Mouse (Mus musculus) spleen, adult 2 months (tissue): ENCODE results near the gene Rab11fip5.

Experiments used
- CTCF ChIP-seq: fragments of 200-500 bp; IDR thresholded peaks from 2 replicates; pipeline ENCODE4 v1.5.1; 2011; ENCODE audit warnings: mild to moderate bottlenecking, inconsistent platforms; ENCODE audit not compliant: insufficient read depth, insufficient read length, insufficient replicate concordance; ENCODE audit errors: extremely low read depth
- POLR2A ChIP-seq: fragments of 200-500 bp; IDR thresholded peaks from 2 replicates; pipeline ENCODE4 v1.6.1; 2011; ENCODE audit warnings: low read depth, low read length, inconsistent platforms

DNA sequence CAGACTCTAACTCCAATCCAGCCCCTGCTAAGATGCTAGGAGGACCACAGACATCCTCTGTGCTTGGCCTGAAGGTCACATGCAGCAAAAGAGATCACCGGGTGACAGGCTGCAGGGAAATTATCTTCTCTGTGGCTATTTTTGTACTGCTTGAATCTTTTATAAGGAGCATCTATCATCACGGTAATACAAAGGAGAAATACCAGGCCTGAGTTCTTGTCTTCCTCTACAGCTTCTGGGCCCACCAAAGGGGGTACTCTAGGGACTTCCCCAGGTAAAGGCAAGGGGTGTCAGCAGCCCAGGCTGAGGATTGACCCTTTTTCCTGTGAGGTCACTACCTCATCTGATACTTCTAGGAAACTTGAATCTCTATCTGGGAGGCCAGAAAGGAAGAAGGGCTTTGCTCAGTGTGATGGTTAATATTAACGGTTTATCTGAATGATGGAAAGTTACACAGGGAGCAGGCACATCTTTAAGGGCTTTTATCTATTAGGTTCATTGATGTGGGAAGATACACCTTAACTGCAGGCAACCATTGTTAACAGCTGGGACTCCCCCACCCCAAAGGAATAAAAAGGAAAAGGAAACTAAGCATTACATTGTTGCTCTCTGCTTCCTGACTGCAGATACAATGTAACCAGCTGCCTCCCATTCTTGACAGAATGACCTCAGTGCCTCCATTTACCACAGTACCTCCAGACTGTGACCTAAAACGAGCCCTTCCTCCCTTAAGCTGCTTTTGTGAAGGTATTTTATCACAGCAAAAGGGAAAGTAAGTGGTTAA lies 17.6 kb downstream of the Rab11fip5 start:
- TF ChIP-seq CTCF, result no peak
- no peak for TF ChIP-seq POLR2A
